Mouse (Mus musculus) megakaryocyte, embryonic 14.5 days (primary cell): ENCODE measurements around the gene Celsr2.

Experiments used
- FLI1 ChIP-seq: IDR thresholded peaks from 2 replicates; pipeline ENCODE4 v1.6.1; 2012; ENCODE audit warnings: low read length, inconsistent platforms, mixed read lengths
- GATA1 ChIP-seq: IDR thresholded peaks from 3 replicates; pipeline ENCODE4 v1.6.1; 2012; ENCODE audit warnings: mixed read lengths, low read length, inconsistent platforms, borderline replicate concordance

DNA sequence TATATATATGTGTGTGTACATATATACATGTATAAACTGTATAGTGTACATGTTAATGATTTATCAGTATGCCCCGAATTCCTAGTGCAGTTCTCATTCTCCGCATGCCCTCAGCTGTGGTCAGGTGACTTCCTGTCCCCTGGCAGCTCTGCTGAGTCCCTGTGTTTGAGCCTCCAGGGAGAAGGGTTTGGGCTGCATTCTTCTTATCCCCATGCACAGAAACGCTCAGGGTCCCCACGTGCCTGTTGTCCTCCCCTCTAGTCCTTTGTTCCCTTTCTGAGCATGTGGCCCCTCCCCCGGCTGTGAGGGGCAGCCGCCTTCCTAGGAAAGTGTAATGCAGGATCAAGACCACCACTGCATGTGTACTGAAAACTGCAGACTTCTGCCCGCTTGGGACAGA is 54.5 kb downstream of the Celsr2 start:
- TF ChIP-seq GATA1 (no peak), FLI1 (no peak)
